22 mouse cellular contexts compared by ENCODE assay signal in the genomic region with DNA sequence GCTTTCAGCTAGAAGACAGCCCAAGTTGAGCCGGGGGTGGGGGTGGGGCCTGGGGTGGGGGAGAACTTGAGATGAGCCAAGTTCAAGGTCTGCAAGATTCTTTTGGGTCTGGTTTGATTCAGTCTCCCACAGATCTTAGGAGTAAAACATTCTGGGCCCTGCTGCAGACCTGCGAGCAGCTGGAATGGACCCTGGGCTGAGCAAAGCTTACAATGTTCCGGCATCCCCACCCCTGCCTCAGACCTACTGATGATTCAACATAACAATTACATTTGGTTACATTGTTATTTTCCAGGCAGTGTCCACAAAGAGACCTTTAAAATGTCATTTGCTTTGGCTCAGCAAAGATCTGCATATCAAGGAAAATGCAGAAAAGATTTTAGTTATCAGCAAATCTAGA.
A peak's percentile ranks its signal among the peaks of the same experiment; 100 is the strongest.
DNase-seq lines count a peak whose midpoint lies in the region; TF ChIP-seq lines count a peak whose summit lies in the region.
"Had no signal": no experiment of that assay in that cellular context is flagged by ENCODE, and none has a peak within 500 bp of the region (broad histone marks: within the 10 kb centered on the region; RNA-seq: fewer than 3 reads in every experiment).

No protein-coding gene starts in this region.

- no peaks in the 10 kb centered on the region for H3K9me3 ChIP-seq in ES-Bruce4 (replicated peaks; ENCODE audit: control insufficient read depth, insufficient read depth, low read length, poor library complexity, severe bottlenecking)
- H3K9me3 ChIP-seq in ES-E14 (ENCODE audit: control insufficient read depth, insufficient read depth, low read depth, low read length): no peaks in the 10 kb centered on the region
- H3K9me3 ChIP-seq in hindbrain, embryonic 10.5 days: no peaks in the 10 kb centered on the region
- H3K9me3 ChIP-seq: embryonic facial prominence, embryonic 13.5 days; embryonic facial prominence, embryonic 15.5 days; forebrain, embryonic 10.5 days; forebrain, embryonic 12.5 days had no signal

- H3K36me3 ChIP-seq in ES-Bruce4 (ENCODE audit: control insufficient read depth, insufficient read depth, low read length, poor library complexity, severe bottlenecking) (no peaks in the 10 kb centered on the region), ES-E14 (ENCODE audit: control insufficient read depth, insufficient read depth, low read length, poor library complexity, severe bottlenecking) (no peaks in the 10 kb centered on the region)
- H3K36me3 ChIP-seq in hindbrain, embryonic 10.5 days: no peaks in the 10 kb centered on the region
- H3K36me3 ChIP-seq: embryonic facial prominence, embryonic 13.5 days; embryonic facial prominence, embryonic 15.5 days; forebrain, embryonic 10.5 days; forebrain, embryonic 12.5 days had no signal

- H3K9ac ChIP-seq in ES-Bruce4 (ENCODE audit: low read depth, poor library complexity, severe bottlenecking) (no peak overlapping the region), ES-E14 (ENCODE audit: insufficient read depth, low read depth, low read length, poor library complexity, severe bottlenecking) (no peak overlapping the region)
- H3K9ac ChIP-seq: embryonic facial prominence, embryonic 13.5 days; embryonic facial prominence, embryonic 15.5 days; forebrain, embryonic 12.5 days had no signal

- in situ Hi-C loops in ES-E14 (cut with MboI; ENCODE audit: low sequenced_read_pairs in 2 of 2, unreplicated experiment in 2 of 2): no loop called here

- H3K4me1 ChIP-seq in ES-Bruce4 (ENCODE audit: control insufficient read depth, insufficient read depth, low read length): peaks cover 5% of the 10 kb centered on the region
- peaks cover 1 to 10% of the 10 kb centered on the region in 2 experiments; a peak in 3 of 4 replicates for H3K4me1 ChIP-seq in ES-E14 (ENCODE audit: control insufficient read depth in 2 of 2, insufficient read depth in 2 of 2, low read length in 2 of 2, poor library complexity in 1 of 2)
- H3K4me1 ChIP-seq in hindbrain, embryonic 10.5 days (replicated peaks): no peaks in the 10 kb centered on the region
- H3K4me1 ChIP-seq: embryonic facial prominence, embryonic 15.5 days; forebrain, embryonic 10.5 days; forebrain, embryonic 12.5 days had no signal

- TF ChIP-seq POLR2A in ES-Bruce4 (IDR thresholded peaks at IDR 0.05; ENCODE audit: insufficient read depth, low read length): no peak

- H3K4me3 ChIP-seq in ES-Bruce4 (ENCODE audit: low read depth, low read length) (no peak overlapping the region), ES-E14 (ENCODE audit: insufficient read depth in 1 of 2, low read depth in 1 of 2, low read length in 2 of 2, poor library complexity in 1 of 2, severe bottlenecking in 1 of 2) (no peak overlapping the region)
- H3K4me3 ChIP-seq in hindbrain, embryonic 10.5 days: no peak overlapping the region
- H3K4me3 ChIP-seq: embryonic facial prominence, embryonic 13.5 days; embryonic facial prominence, embryonic 15.5 days; erythroblast, embryonic 14.5 days; forebrain, embryonic 10.5 days; forebrain, embryonic 12.5 days had no signal

- TF ChIP-seq EP300 in ES-Bruce4 (IDR thresholded peaks at IDR 0.05; ENCODE audit: insufficient read depth, low read depth, low read length): peak; percentile 60; the same call in 1 of the 2 replicates

- H3K27me3 ChIP-seq in ES-Bruce4 (ENCODE audit: control insufficient read depth, insufficient read depth, low read length, poor library complexity, severe bottlenecking): no peaks in the 10 kb centered on the region
- H3K27me3 ChIP-seq in hindbrain, embryonic 10.5 days (ENCODE audit: insufficient read depth, poor library complexity, severe bottlenecking): no peaks in the 10 kb centered on the region
- H3K27me3 ChIP-seq: CH12.LX; embryonic facial prominence, embryonic 13.5 days; embryonic facial prominence, embryonic 15.5 days; forebrain, embryonic 12.5 days had no signal

- TF ChIP-seq CTCF in ES-Bruce4 (IDR thresholded peaks at IDR 0.05; ENCODE audit: low read depth, low read length): no peak

- DNase-seq in ES-E14 (ENCODE audit: low read depth, low spot score): peak; percentile 41
- DNase-seq in ZHBTc4 (ENCODE audit: low read depth, low spot score): peak; percentile 77
- DNase-seq in hindbrain, embryonic 10.5 days (ENCODE audit: low spot score): no peak
- no peak for DNase-seq in spleen, adult 18-20 months
- DNase-seq: adrenal gland, adult 2 months; adrenal gland, postnatal 10 days; adrenal gland, postnatal 25 days; B cell, adult 2 months; cerebellum, adult 11 months; cerebellum, adult 18-20 months; cerebellum, adult 8-10 months; cerebellum, adult 9-11 months; cerebellum, postnatal 14 days; cerebellum, postnatal 36 days; embryo, embryonic 11 days had no signal

- H3K27ac ChIP-seq in ES-Bruce4 (ENCODE audit: insufficient read depth, low read length) (no peak overlapping the region), ES-E14 (ENCODE audit: insufficient read depth, low read depth, low read length, poor library complexity, severe bottlenecking) (no peak overlapping the region; the same call in 1 of the 2 replicates)
- no peak overlapping the region for H3K27ac ChIP-seq in hindbrain, embryonic 10.5 days
- H3K27ac ChIP-seq: embryonic facial prominence, embryonic 13.5 days; embryonic facial prominence, embryonic 15.5 days; forebrain, embryonic 10.5 days; forebrain, embryonic 12.5 days had no signal

- 86% methylated on average over 3 of the region's 3 CpGs for WGBS in hindbrain, embryonic 10.5 days

TF ChIP-seq in ES-E14, 5 proteins besides CTCF, POLR2A, EP300 and RAD21:
- no peak for TF ChIP-seq MAFK (IDR thresholded peaks at IDR 0.05; ENCODE audit: insufficient read depth, low read depth, low read length)
- TF ChIP-seq CHD2 (IDR thresholded peaks at IDR 0.05; ENCODE audit: low read depth, low read length): no peak; the same call in 1 of the 2 replicates
- TF ChIP-seq ZC3H11A (IDR thresholded peaks at IDR 0.05; ENCODE audit: borderline replicate concordance, low read depth, low read length): no peak
- no peak for TF ChIP-seq ZNF384 (IDR thresholded peaks at IDR 0.05; ENCODE audit: low read depth, low read length)
- TF ChIP-seq HCFC1 (IDR thresholded peaks at IDR 0.05; ENCODE audit: borderline replicate concordance, insufficient read depth, low read length): no peak

Comparison
In these comparisons a context has a peak if more than half of its experiments do, and no peak if none do; other contexts are left out.
1. DNase-seq: peak in ES-E14 (single experiment) and ZHBTc4 (single experiment); none in hindbrain, embryonic 10.5 days (single experiment) and spleen, adult 18-20 months (0 of 2).